Mouse (Mus musculus): ENCODE measurements around the gene Ell2.

DNA sequence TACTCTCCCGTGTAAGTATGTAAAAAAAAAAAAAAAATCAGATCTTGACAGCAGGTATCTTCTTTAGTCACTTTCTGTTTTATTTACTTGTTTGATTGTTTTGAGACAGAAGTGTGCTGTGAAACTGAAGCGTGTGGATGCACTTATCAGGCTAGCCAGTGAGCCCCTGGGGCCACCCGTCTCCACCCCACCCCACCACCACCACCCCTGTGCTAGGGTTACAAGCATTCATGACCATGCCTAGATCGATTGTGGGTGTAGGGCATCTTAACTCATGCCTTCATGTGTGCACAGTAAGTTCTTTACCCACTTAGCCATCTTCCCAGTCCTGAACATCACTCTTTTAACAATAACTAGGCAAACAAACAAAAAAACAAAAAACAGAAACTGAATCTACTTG lies 13.1 kb downstream of the Ell2 start:
- TF ChIP-seq POLR2A (IDR thresholded peaks at IDR 0.05; ENCODE audit: insufficient read length, low read depth) (no peak), TCF12 (IDR thresholded peaks at IDR 0.05; ENCODE audit: insufficient read depth, poor library complexity, severe bottlenecking) (no peak), MAX (IDR thresholded peaks at IDR 0.05; ENCODE audit: low read depth) (no peak), E2F4 (IDR thresholded peaks at IDR 0.05; ENCODE audit: insufficient read depth) (no peak), MYOD1 (IDR thresholded peaks at IDR 0.05; ENCODE audit: control insufficient read depth in 1 of 3, insufficient read length in 2 of 3, low read depth in 2 of 3) (no peak), CEBPB (IDR thresholded peaks at IDR 0.05; ENCODE audit: insufficient read depth, poor library complexity, severe bottlenecking) (no peak), POLR2AphosphoS2 (IDR thresholded peaks at IDR 0.05; ENCODE audit: insufficient read length, low read depth) (no peak), USF1 (IDR thresholded peaks at IDR 0.05; ENCODE audit: low read depth) (no peak), TCF3 (IDR thresholded peaks at IDR 0.05; ENCODE audit: insufficient read length, low read depth) (no peak), SRF (IDR thresholded peaks at IDR 0.05; ENCODE audit: control insufficient read depth, insufficient read length, low read depth) (no peak), MYOG (IDR thresholded peaks at IDR 0.05; ENCODE audit: control insufficient read depth in 1 of 3, insufficient read depth in 1 of 3, insufficient read length in 2 of 3, low read depth in 2 of 3) (no peak)
